Mouse (Mus musculus) cerebellum, postnatal 36 days (tissue): Measurements from ENCODE around the gene Sugct.
A peak's percentile ranks its signal among the peaks of the same experiment; 100 is the strongest.

Source experiments
- DNase-seq, 2 experiments: peaks; one replicate each; pipeline ENCODE4 v3.0.0; 2021 to 2022; ENCODE audit warnings: mixed read lengths in 2 of 2

Gene Sugct

DNA sequence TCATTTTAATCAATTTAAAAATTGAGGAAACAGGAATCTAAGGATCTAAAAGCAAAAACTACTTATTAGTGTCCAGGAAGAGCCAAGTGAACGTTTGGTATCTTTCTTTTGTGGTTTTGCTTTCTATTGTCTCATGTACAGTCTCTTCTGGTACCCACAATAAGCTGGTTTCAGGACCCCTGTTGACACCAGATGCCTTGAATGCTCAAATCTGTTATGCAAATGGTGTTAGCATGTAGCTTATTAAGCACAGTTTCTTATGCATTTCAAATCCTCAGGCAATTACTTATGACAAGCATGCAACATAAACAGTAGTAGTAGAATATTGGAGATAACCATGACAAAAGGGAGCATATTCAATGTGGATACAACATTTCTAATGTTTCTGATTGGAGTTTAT lies 407.0 kb downstream of the Sugct start:
- DNase-seq, result no peak

DNA sequence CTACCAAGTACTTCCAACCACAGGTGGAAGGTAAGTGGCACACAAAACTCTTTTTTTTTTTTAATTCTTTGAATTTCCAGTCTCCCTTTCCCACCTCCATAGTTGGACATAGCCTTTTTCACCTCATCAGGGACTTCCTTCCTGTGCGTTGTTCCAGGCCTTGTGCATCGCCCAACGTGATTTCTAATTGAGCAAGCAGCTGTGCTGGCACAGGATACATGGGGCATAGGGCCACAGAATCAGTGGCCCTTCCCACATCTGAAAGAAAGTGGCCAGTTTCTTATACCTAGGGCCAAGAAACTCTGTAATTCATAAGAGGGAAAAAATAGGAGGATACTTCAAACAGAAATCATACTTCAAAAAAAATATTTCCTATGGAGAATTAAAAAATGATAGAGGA lies 449.4 kb downstream of the Sugct start:
- DNase-seq, result no peak

DNA sequence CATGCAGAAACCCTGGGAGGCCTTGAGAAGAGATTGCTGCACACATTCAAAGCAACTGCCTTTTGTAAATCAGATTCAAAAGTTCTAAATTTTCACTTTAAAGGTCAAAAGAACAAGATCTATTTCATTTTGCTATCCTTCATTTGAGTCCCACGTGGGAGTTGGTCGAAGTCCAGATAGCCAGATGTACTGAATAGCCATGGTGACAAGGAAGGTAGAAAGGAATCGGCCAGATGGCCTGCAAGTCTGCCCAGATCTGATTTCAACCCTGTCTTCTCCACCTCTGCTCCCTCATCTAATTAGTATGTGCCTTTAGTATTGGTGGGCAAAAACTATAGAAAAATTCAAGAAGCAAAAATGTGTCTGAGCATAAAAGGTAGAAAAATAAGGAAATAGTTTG lies 478.8 kb downstream of the Sugct start:
- peak; percentile 21 to 28 for DNase-seq

DNA sequence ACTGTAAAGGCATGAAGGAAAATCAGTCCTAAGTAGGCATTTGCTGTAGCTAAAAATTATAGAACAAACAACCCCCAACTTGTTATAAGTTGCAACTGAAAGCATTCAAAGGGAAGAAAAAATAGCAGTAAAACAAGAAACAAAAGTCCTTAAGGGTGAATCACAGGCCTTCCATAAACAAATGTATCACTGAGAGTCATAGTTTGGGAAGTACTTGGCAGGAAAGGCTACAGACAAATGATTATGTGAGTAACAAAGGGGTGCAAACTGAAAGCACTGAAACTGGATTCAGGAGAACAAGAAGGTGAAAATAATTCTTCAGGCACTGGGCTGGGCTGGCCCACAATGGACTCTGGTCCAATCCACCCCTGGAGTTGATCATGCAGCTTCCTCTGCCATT lies 482.7 kb downstream of the Sugct start:
- no peak for DNase-seq

DNA sequence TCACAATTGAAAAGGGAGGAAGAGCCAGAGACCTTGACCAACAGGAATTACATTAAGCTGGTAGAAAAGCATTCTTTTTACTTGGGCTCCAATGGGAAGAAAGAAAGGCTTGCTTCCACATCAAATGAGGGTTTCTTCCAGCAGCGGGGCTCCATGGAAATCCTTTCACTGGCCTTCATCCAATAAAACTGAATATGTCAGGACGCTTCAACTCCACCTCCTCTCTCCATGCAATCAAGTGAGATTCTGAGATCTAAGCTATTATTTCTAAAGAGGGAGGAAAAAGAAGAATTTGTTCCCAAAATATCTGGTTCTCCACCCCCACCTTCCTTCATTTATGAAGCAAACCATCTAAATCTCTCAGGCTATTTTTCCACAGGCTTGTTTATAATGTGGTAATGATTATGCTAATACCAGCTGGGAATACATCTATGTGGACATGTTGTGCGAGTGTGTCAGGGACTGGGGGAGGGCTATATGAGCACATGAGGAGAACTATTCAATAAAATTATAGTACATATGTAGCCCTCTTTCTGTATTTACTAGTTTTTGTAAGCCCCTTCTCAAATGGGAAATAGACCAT lies 505.1 kb downstream of the Sugct start:
- no peak for DNase-seq

DNA sequence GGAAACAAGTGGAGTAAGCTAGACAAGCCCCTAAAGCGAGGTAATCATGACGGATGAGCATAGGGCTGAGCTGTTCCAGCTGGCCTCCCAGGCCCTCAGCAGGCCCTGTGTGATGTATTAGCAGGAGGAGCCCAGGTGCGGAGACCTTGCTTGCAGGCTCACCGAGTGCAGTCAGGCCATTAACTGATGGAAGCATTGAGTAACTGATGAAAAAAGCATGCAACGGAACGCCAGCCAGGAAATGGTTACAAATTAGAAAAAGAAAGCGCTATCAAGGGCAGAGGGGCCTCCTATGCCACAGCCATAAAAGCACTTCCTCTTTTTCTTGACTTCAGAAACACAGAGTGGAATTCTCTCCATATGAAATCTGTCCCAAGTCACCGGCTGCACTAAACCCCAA lies 510.1 kb downstream of the Sugct start:
- DNase-seq, result no peak

DNA sequence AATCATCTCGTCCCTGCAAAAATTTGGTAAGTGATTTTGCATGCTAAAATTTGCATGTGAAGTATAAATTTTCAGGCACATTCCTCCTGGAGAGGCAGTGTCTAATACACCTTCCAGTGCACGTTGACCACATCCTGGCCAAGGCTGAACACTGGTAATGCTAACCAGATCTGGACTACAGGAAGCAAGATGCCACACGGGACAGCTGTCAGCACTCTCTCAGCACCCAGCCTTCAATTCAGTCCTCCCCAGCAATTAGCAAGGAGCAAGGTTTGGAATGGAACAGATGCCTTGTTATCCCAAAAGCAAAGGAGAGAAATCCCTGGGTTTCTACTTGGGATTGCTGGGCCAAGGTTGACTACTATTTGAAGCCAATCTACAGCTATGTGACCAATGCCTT lies 529.4 kb downstream of the Sugct start:
- no peak for DNase-seq

DNA sequence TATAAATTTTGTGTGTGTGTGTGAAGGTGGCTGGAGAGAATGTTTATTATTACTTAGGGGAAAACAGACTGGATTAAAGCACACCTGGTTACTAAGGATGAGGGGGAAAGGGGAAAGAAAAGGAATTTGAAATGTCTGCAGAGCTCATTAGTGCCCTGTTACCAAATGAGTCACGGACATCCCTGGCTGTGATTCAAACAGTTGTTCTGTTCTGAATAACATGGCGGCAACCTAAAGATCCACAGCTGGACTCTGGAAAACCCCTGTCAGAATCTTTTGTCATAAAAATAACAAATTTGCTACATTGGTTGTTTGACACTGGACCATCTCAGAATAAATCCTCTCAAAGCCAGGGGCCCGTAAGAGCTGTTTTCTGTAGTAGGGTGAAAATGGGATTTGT lies 530.6 kb downstream of the Sugct start:
- DNase-seq, result no peak

DNA sequence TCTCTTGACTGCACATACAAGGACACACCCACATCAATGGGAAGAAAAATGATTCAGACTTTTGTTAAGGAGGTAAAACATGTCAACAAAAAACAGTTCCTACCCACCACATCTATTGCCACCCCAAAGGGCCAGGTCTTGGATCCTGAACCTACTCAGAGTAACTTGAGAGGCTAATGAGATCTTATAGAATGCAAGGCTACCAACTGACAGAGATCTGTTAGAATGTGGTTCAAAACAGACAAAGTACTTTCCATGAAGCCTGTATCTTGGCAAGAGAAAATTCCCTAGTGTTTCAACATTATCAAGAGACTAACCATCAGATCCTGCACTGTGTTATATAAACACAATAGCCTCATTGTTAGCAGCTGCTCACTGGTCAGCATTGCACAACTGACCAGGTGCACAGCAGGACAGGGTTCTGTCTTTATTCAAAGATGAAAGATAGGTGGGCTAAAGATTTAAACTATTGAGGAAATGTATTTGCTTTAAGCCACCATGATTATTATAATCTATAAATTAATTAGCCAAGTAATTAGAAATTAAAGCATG lies 548.8 kb downstream of the Sugct start:
- no peak for DNase-seq

DNA sequence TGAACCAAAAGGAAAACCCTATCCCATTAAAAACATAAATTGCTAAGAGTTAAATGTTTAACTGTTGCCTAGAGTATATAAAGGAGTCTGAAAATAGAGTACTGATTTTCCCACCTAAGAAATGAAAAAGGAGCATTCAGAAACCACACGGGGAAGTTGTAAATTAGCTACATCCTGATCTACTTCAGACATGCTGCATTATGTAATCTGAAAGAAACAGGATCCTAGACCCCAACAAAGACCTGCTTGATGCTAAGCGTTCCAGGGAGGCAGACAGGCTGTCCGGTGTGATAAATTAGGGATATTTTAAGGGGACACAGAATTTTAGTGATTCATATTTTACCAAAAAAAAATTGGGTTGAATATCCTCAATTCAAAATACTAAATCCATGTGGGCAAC lies 579.3 kb downstream of the Sugct start:
- DNase-seq, result no peak

DNA sequence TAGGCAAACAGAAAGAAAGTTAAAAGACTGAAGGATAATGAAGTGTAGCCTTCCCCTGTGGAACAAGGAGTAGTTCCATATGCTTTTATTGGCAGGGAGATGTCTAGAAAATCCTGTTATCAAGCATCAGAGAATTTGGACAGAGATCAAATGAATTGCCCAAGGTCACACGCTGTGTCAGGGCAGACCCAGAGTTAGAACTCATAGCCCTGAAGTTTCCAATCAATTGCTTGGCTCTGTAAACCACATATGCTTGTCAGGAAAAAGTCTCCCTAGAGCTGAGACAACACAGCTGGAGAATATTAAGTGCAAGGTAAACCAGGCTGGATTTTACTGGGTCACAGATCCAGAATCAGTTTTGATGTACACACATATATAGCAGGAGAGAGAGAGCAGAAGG lies 593.0 kb downstream of the Sugct start:
- DNase-seq, result no peak

DNA sequence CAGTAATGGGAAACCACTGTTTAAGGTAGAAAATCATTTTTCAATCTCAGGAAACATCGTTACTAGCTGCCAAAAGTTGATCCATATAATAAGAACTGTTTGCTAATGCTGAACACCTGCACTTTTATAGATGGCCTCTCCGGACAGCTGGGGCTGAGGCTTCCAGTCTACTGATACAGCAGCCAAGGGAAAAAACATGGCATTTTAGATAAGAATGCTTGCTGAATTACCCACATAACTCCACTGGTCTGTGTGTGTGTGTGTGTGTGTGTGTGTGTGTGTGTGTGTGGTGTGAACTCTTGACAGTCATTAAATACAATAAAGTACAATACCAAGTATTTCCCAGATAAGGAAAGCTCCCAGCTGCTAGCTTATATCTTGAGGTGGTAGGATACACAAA lies 608.8 kb downstream of the Sugct start:
- DNase-seq, result no peak

DNA sequence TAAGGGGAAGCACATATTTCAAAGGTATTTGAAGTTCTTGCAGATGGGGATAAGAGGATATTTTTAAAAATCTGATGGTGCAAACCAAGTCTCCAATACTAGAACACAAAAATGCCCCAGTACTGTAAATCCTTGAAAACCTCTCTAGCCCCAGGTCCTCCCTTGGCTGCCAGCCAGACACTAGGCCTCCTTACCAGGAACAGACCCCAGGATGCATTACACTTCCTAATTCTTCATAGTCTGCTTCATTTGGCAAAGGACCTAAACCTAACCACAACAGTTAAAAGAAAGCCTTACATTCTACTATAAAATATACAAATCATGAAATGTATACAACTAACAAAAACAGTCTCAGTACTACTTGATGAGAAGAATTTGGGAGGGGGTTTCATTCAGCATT lies 609.2 kb downstream of the Sugct start:
- DNase-seq, result no peak

DNA sequence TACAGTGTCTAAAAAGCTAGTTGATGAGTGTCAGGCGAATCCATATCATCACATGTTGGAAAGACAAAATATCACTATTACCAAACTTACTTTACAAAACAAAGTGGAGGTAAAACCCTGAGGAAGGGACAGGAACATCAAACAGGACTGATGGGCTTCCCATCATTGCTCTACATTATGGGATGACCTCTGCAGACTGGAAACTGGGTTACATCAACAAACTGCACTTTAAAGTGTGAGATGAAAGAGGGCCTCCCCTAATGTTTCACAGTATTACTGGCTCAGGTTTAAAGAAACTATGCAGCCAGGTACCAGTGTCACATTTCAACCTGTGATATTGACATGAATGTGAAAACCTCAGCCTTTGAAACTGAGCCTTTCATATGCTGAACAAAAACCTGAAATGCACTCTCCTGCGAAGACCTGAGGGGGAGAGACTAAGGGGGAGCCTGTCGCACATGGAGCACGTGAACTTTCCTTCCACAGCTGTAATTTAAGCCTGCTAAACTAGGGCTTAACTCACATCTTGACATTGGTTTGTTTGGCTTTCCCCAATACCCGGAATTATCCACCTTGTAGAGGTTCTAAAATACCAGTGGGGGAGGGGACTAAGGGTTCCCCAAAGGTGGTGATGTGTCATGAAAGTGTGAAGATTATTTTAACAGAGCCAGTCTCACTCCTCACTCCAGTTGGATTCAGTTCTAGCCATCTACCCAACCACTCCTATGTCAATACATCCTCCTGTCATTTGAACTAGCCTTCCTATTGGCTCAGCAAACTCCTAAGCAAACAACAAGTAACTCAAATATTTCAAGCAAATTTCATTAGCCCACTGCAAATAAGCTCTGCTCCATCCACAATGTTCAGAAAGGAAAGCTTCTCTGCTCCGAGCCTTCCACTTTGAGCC lies 610.2 kb downstream of the Sugct start:
- DNase-seq, result no peak

DNA sequence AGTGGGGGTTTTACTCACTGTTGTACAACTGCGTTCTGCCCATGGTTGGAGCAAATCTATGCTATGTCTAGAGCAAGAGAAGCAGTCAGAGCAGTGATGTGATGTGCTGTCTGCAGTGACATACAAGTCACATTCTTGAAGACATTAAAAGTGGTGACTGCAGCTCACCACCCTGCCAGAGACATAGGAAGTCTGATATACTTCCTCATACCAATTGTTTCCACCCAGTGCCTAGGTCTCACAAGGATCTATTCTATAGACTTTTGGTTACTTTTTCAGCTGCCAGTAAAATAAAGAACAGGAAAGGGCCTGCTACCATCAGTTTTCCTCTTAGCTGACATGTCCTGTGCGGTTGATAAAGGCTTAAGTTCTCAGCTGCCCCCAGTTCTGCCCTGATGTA lies 613.7 kb downstream of the Sugct start:
- DNase-seq, result no peak

DNA sequence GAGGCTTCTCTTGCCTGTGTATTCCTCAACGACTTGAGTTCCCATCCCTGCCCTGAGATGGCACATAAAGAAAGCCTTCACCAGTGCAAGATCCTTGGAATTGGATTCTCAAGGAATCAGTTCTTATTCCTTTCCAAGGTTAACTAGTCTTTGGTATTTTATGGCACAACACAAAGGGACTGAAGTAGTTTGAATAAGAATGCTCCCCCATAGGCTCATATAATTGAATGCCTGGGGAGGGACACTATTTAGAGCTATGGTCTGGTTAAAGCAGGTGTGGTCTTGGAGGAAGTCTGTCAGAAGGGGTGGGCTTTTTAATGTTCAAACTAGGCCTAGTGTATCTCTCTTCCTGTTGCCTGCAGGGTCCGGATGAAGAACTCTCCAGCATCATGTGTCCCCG lies 629.8 kb downstream of the Sugct start:
- no peak for DNase-seq

DNA sequence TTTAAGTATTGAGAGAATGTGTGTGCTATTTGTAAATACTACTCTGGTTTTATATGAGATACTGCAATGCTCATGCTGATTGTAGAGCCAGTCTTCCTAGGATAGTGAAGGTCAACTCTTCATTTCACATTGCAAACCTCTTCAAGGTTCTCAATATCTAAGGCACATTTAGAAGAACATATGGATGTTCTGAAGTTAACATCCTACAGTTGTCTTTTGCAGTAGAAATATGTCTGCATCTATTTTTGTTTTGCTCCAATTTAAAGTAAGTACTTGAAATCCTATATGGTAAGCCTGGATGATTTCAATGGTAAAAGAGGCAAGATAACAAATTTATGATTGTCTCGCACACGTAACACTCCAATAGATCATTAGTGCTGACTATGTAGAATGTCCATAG lies 638.7 kb downstream of the Sugct start:
- no peak for DNase-seq

DNA sequence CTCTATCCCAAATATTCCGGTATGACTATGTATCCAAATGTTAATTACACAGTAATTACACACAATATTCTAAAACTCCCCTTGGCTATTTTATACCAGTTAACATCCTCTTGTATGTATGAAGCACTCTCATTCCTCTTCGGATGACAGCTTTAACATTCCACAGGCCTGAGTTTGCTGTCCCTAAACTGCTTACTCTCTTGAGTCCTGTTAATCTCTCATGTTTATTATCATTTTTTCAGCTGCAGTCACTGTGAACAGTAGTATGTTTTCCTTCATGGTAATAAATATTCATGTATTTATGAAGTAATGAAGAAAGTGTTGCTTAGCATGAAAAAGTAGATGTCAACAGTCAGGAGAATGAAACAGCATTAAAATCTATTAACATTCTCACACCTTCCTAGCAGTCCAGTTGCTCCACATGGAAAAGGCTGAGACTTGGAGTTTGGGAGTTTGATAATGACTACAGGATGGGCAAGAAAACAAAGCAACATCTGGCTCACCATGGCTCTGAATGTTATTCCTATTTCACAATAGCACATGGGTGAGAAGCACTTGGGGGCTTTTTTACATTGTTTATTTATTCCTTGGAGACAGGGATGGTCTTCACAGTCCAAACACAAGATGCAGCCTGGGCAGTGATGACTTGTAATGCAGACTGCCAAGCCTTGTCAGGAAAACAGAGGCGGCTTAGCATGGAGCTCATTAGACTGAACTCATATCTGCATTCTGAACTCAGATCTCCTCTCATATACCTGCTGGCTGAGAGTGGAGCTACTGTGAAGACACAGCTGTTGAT lies 651.7 kb downstream of the Sugct start:
- no peak for DNase-seq

DNA sequence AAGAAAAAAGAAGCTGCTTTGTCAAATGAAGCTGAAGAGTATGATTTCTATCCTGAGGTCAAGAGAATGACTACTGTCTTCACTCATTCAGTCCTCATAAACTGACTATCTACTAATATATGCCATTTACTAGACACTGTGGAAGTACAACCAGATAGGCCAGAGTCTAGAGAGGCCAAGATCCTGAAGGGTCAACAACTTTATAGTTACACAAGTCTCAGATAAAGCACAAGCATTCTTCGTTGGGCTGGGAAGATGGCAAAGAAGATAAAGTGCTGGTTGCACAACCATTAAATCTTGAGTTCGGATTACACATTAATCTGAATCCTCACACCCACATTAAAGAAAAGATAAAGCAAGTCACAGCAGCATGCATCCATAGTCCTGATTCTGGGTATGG lies 653.0 kb downstream of the Sugct start:
- DNase-seq, result no peak

DNA sequence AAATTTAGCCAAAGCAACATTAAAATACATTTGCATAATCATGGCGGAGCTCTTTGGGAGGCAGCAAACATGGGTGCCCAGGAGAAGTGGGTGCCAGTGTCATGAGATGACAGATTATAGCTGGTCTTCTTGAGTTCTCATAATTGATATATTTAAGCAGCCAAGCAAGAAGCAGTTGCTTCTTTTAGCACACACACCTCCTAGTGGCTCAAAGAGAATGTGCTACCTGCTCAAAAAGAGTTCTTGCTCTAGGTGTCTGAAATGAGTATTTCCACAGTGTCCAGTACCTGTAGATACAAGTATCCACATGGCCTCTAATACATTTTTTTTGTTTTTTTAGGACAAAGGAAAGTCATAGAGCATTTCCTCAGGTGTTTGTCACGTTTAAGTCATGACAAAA lies 655.6 kb downstream of the Sugct start:
- DNase-seq, result no peak

DNA sequence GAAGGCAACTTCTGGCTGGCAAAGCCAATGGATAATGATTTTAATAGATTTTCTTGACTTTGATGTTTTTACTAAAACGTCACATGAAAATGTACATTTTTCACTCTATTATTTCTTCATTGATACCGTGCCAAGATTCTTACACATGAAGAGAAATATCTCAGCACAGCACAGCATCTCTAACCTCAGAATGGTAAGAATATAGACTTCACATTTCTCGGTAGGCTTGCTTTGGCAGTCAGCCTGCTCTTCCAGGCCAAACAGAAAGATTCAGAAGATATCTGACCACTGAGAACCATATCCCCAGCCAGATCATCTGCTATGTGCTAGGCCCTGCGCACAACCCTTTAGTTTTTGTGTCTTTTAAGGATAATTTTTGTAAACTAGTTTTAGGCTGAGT lies 657.0 kb downstream of the Sugct start:
- no peak for DNase-seq

DNA sequence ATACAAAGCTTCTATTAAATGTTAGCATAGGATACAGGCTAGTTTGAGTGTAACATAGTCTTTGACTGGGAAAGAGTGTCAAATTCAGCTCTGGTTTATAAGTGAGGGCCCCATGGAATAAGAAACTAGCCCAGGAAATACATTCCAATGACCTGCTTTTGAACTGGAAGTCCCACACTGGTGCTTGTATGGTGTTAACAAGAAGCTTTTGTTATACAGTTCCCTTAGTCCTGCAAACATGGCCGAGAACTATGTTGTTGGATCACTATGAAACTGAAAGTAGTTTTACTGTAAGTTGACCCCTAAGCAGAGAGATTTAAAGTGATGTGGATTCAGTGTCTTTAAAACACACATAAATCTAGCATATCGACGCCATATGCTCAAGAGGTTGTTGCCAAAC lies 657.5 kb downstream of the Sugct start:
- DNase-seq, result no peak

DNA sequence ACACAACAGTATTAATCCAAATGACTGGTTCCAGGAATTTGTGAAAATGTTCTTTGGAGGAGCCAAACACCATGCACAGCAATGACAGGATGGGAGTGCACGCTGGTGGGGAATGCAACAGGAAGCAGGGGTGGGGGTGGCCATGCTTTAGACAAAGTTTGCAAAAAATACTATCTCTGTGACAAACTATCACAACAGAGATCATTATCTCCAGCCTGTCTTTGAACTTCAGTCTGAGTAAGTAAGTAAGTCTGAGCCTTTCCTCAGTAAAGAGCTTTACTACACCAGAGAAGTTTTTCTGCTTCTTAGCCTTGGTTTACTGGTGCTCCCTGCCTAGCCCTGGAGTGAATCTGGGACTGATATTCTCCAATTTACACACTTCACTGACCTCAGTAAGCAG lies 664.6 kb downstream of the Sugct start:
- DNase-seq, result no peak

DNA sequence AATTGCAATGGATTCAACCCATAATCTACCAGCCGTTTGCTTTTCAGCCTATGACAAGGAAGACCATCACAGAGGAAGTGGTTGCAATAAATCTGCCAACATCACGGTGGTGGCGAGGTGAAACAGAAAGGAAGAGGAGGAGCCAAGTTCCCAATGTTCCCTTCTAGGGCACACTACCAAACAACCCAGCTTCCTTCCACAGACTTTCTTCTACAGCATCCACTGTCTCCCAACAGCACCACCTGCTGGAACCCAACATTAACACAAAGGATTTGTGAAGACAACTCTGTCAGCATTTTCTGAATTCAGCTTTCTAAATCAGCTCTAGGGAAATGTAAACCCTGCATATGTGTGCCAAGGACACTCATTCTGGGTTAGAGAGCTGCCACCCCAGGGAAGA lies 666.8 kb downstream of the Sugct start:
- peak; percentile 9 to 26 for DNase-seq
